Mouse (Mus musculus) cerebral cortex, adult 2 months (tissue): ENCODE data around the gene Eml1.

Experiments
- WGBS: fragments of 180-500 bp; shearing (Covaris S2); methylation state at CpG from one replicate; pipeline ENCODE4 v1.1.7; 2018; 5-methylcytosine and 5-hydroxymethylcytosine counted together

The Eml1 gene

GRCm38 (mm10) chr12:108478714-108479113 lies 108.0 kb downstream of the Eml1 start:
- WGBS, result 56% methylated on average over 5 of the region's 5 CpGs

GRCm38 (mm10) chr12:108480704-108481365 lies 110.1 kb downstream of the Eml1 start:
- 45% methylated on average over 9 of the region's 9 CpGs for WGBS

- WGBS, result 43% methylated on average over 5 of the region's 5 CpGs
These were observed 118.3 kb downstream of the Eml1 start for GRCm38 (mm10) chr12:108489076-108489475.

- 41% methylated on average over 2 of the region's 2 CpGs for WGBS
These were observed 119.0 kb downstream of the Eml1 start for GRCm38 (mm10) chr12:108489741-108490140.

GRCm38 (mm10) chr12:108490336-108490735 lies 119.6 kb downstream of the Eml1 start:
- WGBS, result 82% methylated on average over 6 of the region's 6 CpGs

- WGBS, result 60% methylated on average over 7 of the region's 7 CpGs
These were observed 120.2 kb downstream of the Eml1 start for GRCm38 (mm10) chr12:108490954-108491353.

GRCm38 (mm10) chr12:108494011-108494541 lies 123.3 kb downstream of the Eml1 start:
- WGBS, result 19% methylated on average over 4 of the region's 4 CpGs

- WGBS, result 56% methylated on average over 8 of the region's 8 CpGs
These were observed 124.9 kb downstream of the Eml1 start for GRCm38 (mm10) chr12:108495455-108496235.

- 78% methylated on average over 10 of the region's 10 CpGs for WGBS
These were observed 132.3 kb downstream of the Eml1 start for GRCm38 (mm10) chr12:108503064-108503463.

GRCm38 (mm10) chr12:108503582-108503981 lies 132.8 kb downstream of the Eml1 start:
- 80% methylated on average over 16 of the region's 16 CpGs for whole genome bisulfite sequencing

GRCm38 (mm10) chr12:108505846-108506245 lies 135.1 kb downstream of the Eml1 start:
- WGBS, result 87% methylated on average over 2 of the region's 2 CpGs

GRCm38 (mm10) chr12:108507046-108507445 lies 136.3 kb downstream of the Eml1 start:
- 69% methylated on average over 3 of the region's 3 CpGs for WGBS

GRCm38 (mm10) chr12:108510571-108510970 lies 139.8 kb downstream of the Eml1 start:
- 46% methylated on average over 7 of the region's 7 CpGs for whole genome bisulfite sequencing

GRCm38 (mm10) chr12:108511009-108511408 lies 140.3 kb downstream of the Eml1 start:
- 2% methylated on average over 3 of the region's 3 CpGs for WGBS

- 95% methylated on average over 12 of the region's 12 CpGs for WGBS
These were observed 144.7 kb downstream of the Eml1 start for GRCm38 (mm10) chr12:108515464-108515863.

GRCm38 (mm10) chr12:108519374-108519773 lies 148.6 kb downstream of the Eml1 start:
- 67% methylated on average over 8 of the region's 8 CpGs for WGBS

- 34% methylated on average over 8 of the region's 8 CpGs for WGBS
These were observed 158.5 kb downstream of the Eml1 start for GRCm38 (mm10) chr12:108529214-108529613.

GRCm38 (mm10) chr12:108534484-108534883 lies 163.7 kb downstream of the Eml1 start:
- WGBS, result 77% methylated on average over 11 of the region's 11 CpGs

GRCm38 (mm10) chr12:108536461-108536860 lies 165.7 kb downstream of the Eml1 start:
- 66% methylated on average over 10 of the region's 10 CpGs for WGBS

- 28% methylated on average over 6 of the region's 6 CpGs for WGBS
These were observed 170.3 kb downstream of the Eml1 start for GRCm38 (mm10) chr12:108541088-108541487.

GRCm38 (mm10) chr12:108546508-108547153 lies 175.9 kb downstream of the Eml1 start:
- WGBS, result 7% methylated on average over 10 of the region's 10 CpGs

GRCm38 (mm10) chr12:108547251-108547875 lies 176.6 kb downstream of the Eml1 start:
- WGBS, result 74% methylated on average over 15 of the region's 15 CpGs
